Mouse (Mus musculus) embryonic fibroblast, embryonic 13.5 days (primary cell): ENCODE measurements at regions not wholly inside any gene's neighbourhood (a gene's known extent, or its start where the extent isn't known, plus 50 kb on each side); places are given as distances from the start of the nearest gene placed in this dataset.
"Not testable (repeated sequence)": the region's sequence is repeated elsewhere in the genome, so short reads cannot be mapped to it uniquely, and the experiment has no call there.

Source experiments
- H3K27ac ChIP-seq: 2 replicates; pipeline ENCODE4 v1.5.1; 2012; ENCODE audit warnings: low read length, control low read depth, inconsistent platforms; ENCODE audit not compliant: insufficient read depth
- H3K4me1 ChIP-seq: 2 replicates; pipeline ENCODE4 v1.6.1; 2011; ENCODE audit warnings: low read length; ENCODE audit not compliant: control insufficient read depth, insufficient read depth
- H3K4me3 ChIP-seq: 2 replicates; pipeline ENCODE4 v1.5.1; 2011; ENCODE audit warnings: mild to moderate bottlenecking, control low read depth, low read length; ENCODE audit not compliant: insufficient read depth
- CTCF ChIP-seq: IDR thresholded peaks from 2 replicates; pipeline ENCODE4 v1.5.1; 2011; ENCODE audit warnings: mild to moderate bottlenecking, control low read depth, low read length, moderate library complexity, borderline replicate concordance; ENCODE audit not compliant: insufficient read depth
- POLR2A ChIP-seq: IDR thresholded peaks from 2 replicates; pipeline ENCODE4 v1.6.1; 2011; ENCODE audit warnings: low read depth, mild to moderate bottlenecking, control low read depth, low read length, moderate library complexity

- TF ChIP-seq POLR2A (no peak), CTCF (no peak)
- Histone ChIP-seq H3K27ac (no peak overlapping the region), H3K4me3 (no peak overlapping the region), H3K4me1 (no peaks in the 10 kb centered on the region)
These were observed 106.8 kb upstream of the Nyap2 start for GRCm38 (mm10) chr1:80969927-80970326.

DNA sequence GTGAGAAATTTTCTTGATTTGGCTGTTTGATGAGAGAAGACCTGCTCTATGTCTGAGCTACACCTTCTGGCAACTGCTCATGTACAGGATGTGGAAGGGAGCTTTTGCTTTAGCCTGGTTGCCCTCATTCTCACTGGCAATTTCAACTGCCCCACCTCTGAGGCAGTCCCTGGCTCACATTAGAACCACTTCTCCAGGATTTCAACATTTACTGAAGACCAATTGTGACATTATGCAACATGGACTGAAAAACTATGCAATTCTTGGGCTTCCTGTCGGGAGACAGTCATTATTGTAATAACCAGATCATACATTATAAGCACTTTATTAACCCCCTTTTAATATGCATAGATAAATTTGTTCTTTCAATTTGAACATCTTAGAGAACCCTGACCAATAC is 107.6 kb upstream of the Nyap2 start:
- TF ChIP-seq POLR2A (no peak), CTCF (no peak)
- no peak overlapping the region for H3K4me3 ChIP-seq
- no peak overlapping the region for H3K27ac ChIP-seq
- H3K4me1 ChIP-seq: no peaks in the 10 kb centered on the region

DNA sequence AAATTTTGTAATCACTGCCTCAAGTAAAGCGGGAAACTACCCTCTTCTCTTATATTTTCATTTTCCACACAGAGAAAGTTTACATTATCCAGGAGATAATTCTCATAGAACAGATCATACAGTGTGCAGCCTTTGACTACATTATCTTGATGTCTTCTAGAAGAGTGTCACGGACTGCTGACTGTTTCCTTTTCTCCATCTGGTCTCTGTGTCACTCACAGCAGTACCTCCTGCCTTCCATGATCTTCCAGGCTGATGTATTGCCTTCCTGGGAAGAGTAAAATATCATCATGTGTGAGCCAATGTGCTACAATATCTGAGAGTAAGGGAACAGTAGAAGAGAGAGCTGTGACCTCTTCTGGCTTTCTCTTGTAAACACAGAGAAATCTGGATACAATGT is 111.0 kb upstream of the Nyap2 start:
- H3K4me3 ChIP-seq: no peak overlapping the region
- TF ChIP-seq POLR2A (no peak), CTCF (no peak)
- no peak overlapping the region for H3K27ac ChIP-seq
- no peaks in the 10 kb centered on the region for H3K4me1 ChIP-seq

- TF ChIP-seq POLR2A: no peak
- TF ChIP-seq CTCF: no peak
- H3K27ac ChIP-seq: no peak overlapping the region
- no peaks in the 10 kb centered on the region for H3K4me1 ChIP-seq
- H3K4me3 ChIP-seq: no peak overlapping the region
These were observed 112.4 kb upstream of the Nyap2 start for GRCm38 (mm10) chr1:80964376-80964775.

DNA sequence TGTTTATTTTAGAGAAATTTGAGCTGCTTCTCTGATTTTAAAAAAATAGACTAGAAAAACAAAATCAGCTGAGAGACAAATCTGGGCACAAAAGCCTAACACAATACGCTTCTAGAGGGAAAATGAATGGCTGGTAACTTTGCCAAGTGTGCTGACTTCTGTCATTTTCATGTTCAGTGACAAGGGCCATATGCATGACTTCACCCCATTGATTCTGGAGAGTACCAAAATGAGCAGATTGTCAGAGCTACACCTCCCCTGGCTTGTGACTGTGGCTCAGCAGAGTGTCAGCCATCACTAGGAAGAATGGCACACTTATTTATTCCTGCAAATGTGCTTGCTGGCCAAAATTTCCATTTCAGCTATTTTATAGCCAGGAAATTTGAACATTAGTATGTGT is 112.9 kb upstream of the Nyap2 start:
- Histone ChIP-seq H3K27ac (no peak overlapping the region), H3K4me1 (no peaks in the 10 kb centered on the region), H3K4me3 (no peak overlapping the region)
- TF ChIP-seq POLR2A: no peak
- TF ChIP-seq CTCF: no peak

DNA sequence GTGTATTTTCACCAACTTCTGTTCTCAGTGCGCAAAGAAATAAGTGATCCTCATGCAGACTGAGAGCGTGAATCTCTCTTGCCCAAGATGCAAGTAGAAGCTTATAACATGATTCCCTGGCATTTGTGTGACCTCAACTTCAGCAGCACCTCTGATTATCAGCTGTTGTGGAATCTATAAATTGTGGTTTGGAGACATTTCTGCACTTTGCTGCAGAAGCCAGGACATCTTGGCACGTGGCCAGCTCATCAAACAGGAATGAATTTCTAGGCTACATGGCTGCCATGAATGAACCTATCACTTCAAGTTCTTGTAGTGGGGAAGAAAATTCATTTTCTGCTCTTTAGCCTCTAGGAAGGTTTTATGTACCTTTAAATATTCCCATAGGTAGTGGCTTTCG is 126.3 kb upstream of the Nyap2 start:
- Histone ChIP-seq H3K4me3 (no peak overlapping the region), H3K27ac (no peak overlapping the region)
- TF ChIP-seq POLR2A: no peak
- TF ChIP-seq CTCF: no peak

GRCm38 (mm10) chr1:80946049-80946448 is 130.7 kb upstream of the Nyap2 start:
- H3K4me1 ChIP-seq, H3K4me3 ChIP-seq, H3K27ac ChIP-seq: not testable (repeated sequence)

More for the DNA sequence above, 126.3 kb upstream of the Nyap2 start:
- no peaks in the 10 kb centered on the region for H3K4me1 ChIP-seq

- Histone ChIP-seq H3K27ac (no peak overlapping the region), H3K4me3 (no peak overlapping the region), H3K4me1 (no peaks in the 10 kb centered on the region)
- no peak for TF ChIP-seq POLR2A
- TF ChIP-seq CTCF: no peak
These were observed 137.4 kb upstream of the Nyap2 start for GRCm38 (mm10) chr1:80939372-80939771.

GRCm38 (mm10) chr1:80899281-80899680 is 141.0 kb upstream of the Dock10 start:
- Histone ChIP-seq H3K4me3 (no peak overlapping the region), H3K4me1 (no peaks in the 10 kb centered on the region), H3K27ac (no peak overlapping the region)
- no peak for TF ChIP-seq POLR2A
- no peak for TF ChIP-seq CTCF

DNA sequence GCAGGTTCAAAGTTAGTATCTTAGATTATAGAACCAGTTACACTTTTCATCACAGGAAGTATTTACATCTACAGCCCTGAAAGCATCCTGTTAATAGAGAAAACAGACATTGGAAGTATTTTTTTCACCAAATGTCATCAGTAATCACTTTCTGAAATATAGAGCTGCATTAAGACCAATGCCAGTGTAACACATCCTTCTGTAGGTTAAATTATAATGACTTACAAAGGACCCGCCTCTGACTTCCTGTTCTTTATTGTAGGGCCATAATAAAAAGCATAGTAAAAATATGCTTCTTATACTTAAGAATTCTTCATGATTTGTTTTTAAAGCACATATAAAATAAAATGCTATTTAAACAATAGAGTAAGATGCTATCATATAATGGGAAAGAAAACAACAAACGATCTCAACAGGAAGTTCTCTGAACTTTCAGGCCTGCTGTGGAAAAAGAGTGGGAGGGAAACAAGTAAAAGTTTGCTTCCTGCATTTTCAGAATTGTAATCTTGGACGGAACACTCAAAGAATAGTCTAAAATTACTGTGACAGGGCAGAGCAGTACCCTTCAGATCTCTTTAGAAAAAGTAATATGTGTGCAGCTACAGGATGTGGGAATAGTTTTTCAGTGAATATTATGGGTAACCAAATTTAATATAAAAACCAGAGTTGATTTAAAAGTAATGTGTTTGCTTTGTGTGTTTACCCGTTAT is 116.0 kb upstream of the Dock10 start:
- TF ChIP-seq CTCF (no peak), POLR2A (no peak)
- no peak overlapping the region for H3K27ac ChIP-seq
- H3K4me1 ChIP-seq: no peaks in the 10 kb centered on the region
- H3K4me3 ChIP-seq: no peak overlapping the region

- TF ChIP-seq POLR2A: no peak
- TF ChIP-seq CTCF: no peak
- Histone ChIP-seq H3K4me1 (no peaks in the 10 kb centered on the region), H3K27ac (no peak overlapping the region), H3K4me3 (no peak overlapping the region)
These were observed 115.3 kb upstream of the Dock10 start for GRCm38 (mm10) chr1:80873596-80873995.
